Mouse (Mus musculus) megakaryocyte-erythroid progenitor cell, adult 5 weeks (primary cell): ENCODE results near the gene Scgb1b18. TPM values are rescaled to one million over a fixed set of nuclear protein-coding genes. Genes with fewer than 3 reads are reported as not detected.

Source experiments
- polyA plus RNA-seq: library from polyadenylated mRNA; stranded (reverse); fragments of >175 nt; gene quantifications from 2 replicates; pipeline ENCODE4 v1.2.3, GENCODE M21; 2012

Gene Scgb1b18
- polyA plus RNA-seq = not detected in 2 replicates

GRCm38 (mm10) chr7:33185268-33185667 is at the start of gene Scgb1b18:
TSS of gene Scgb1b18 (plus strand) at chr7:33185568.

GRCm38 (mm10) chr7:33173764-33174163 is 11.6 kb upstream of the Scgb1b18 start, which contains the start of gene Scgb2b18:
TSS of gene Scgb2b18 (minus strand) at chr7:33173864.

Other genes starting within 250 kb of the Scgb1b18 start
- not detected in 2 replicates for gene Scgb2b17, start 129.0 kb upstream of the Scgb1b18 start, polyA plus RNA-seq
- gene Scgb1b17, start 122.1 kb upstream of the Scgb1b18 start, polyA plus RNA-seq = not detected in 2 replicates
- not detected in 2 replicates for gene Scgb2b18, start 11.7 kb upstream of the Scgb1b18 start, polyA plus RNA-seq
- gene Scgb2b19, start 94.8 kb downstream of the Scgb1b18 start, polyA plus RNA-seq = not detected in 2 replicates
- not detected in 2 replicates for gene Scgb1b19, start 101.7 kb downstream of the Scgb1b18 start, polyA plus RNA-seq
- gene Scgb2b20, start 180.8 kb downstream of the Scgb1b18 start, polyA plus RNA-seq = not detected in 2 replicates
- not detected in 2 replicates for gene Scgb1b20, start 187.7 kb downstream of the Scgb1b18 start, polyA plus RNA-seq